Mouse (Mus musculus) hindbrain, embryonic 11.5 days (tissue): Measurements from ENCODE around the gene Ubald2. TPM values are rescaled to one million over a fixed set of nuclear protein-coding genes. Genes with fewer than 3 reads are reported as not detected.

Experiments
- ATAC-seq: fragments of 200-750 bp; cut with Nextera tagmentation; 2 replicates; pipeline ENCODE4 v1.8.0; 2017; ENCODE audit warnings: mild to moderate bottlenecking, moderate TSS enrichment, moderate library complexity; ENCODE audit not compliant: low FRiP score
- DNase-seq: peaks from one replicate; pipeline ENCODE4 v3.0.0-alpha.2; 2015; ENCODE audit warnings: low spot score
- H3K27ac ChIP-seq: fragments of 300-500 bp; sonication (generic); 2 replicates; pipeline ENCODE4 v1.5.1; 2014; ENCODE audit warnings: mild to moderate bottlenecking, low read depth, low read length
- H3K27me3 ChIP-seq: fragments of 300-500 bp; sonication (generic); 2 replicates; pipeline ENCODE4 v1.6.1; 2014; ENCODE audit warnings: mild to moderate bottlenecking, low read length, moderate library complexity, mixed read lengths; ENCODE audit not compliant: control insufficient read depth, insufficient read depth
- H3K36me3 ChIP-seq: fragments of 300-500 bp; sonication (generic); 2 replicates; pipeline ENCODE4 v1.6.1; 2014; ENCODE audit warnings: mild to moderate bottlenecking, low read length, moderate library complexity, mixed read lengths; ENCODE audit not compliant: control insufficient read depth, insufficient read depth
- H3K4me1 ChIP-seq: fragments of 300-500 bp; sonication (generic); replicated peaks from 2 replicates; pipeline ENCODE4 v1.6.1; 2014; ENCODE audit warnings: low read length, mixed read lengths; ENCODE audit not compliant: control insufficient read depth, insufficient read depth
- H3K4me2 ChIP-seq: fragments of 300-500 bp; sonication (generic); replicated peaks from 2 replicates; pipeline ENCODE4 v1.6.1; 2014; ENCODE audit warnings: mild to moderate bottlenecking, low read depth, low read length
- H3K4me3 ChIP-seq: fragments of 300-500 bp; sonication (generic); 2 replicates; pipeline ENCODE4 v1.5.1; 2014; ENCODE audit warnings: low read depth, low read length
- H3K9ac ChIP-seq: fragments of 300-500 bp; sonication (generic); 2 replicates; pipeline ENCODE4 v1.6.1; 2014; ENCODE audit warnings: low read depth, low read length
- H3K9me3 ChIP-seq: fragments of 300-500 bp; sonication (generic); 2 replicates; pipeline ENCODE4 v1.6.1; 2016; ENCODE audit warnings: low read length; ENCODE audit not compliant: control insufficient read depth
- WGBS: fragments of 180-500 bp; shearing (Covaris S2); extraction: QIAGEN DNeasy Blood & Tissue Kit; methylation state at CpG from one replicate; pipeline ENCODE4 v1.1.7; 2014; 5-methylcytosine and 5-hydroxymethylcytosine counted together
- polyA plus RNA-seq: library from polyadenylated mRNA; unstranded; fragments of >200 nt; fragmentation: Nextera tagmentation; extraction: Ambion mirVana; gene quantifications from 2 replicates; pipeline ENCODE4 v1.2.1, GENCODE M21; 2014

The Ubald2 gene
- polyA plus RNA-seq, 1 experiment from 2014 or later: 77.9 TPM

GRCm38 (mm10) chr11:116443311-116443710 lies 9.4 kb downstream of the Ubald2 start:
- DNase-seq: no peak
- no peak overlapping the region for H3K4me3 ChIP-seq
- no peak for ATAC-seq
- H3K9ac ChIP-seq: no peak overlapping the region; the same call in 1 of the 2 replicates
- no peaks in the 10 kb centered on the region for H3K36me3 ChIP-seq
- 82% methylated on average over 6 of the region's 6 CpGs for WGBS
- no peaks in the 10 kb centered on the region for H3K4me1 ChIP-seq
- H3K9me3 ChIP-seq: no peaks in the 10 kb centered on the region
- no peak overlapping the region for H3K27ac ChIP-seq
- no peak overlapping the region for H3K4me2 ChIP-seq
- H3K27me3 ChIP-seq: peaks cover 7% of the 10 kb centered on the region; the same call in 1 of the 2 replicates

GRCm38 (mm10) chr11:116443935-116444334 lies 10.0 kb downstream of the Ubald2 start:
- peaks cover 7% of the 10 kb centered on the region; the same call in 1 of the 2 replicates for H3K27me3 ChIP-seq
- no peak overlapping the region for H3K27ac ChIP-seq
- DNase-seq: no peak
- ATAC-seq: no peak
- WGBS: 96% methylated on average over 6 of the region's 6 CpGs
- H3K9ac ChIP-seq: no peak overlapping the region; the same call in 1 of the 2 replicates
- H3K4me1 ChIP-seq: no peaks in the 10 kb centered on the region
- no peak overlapping the region for H3K4me2 ChIP-seq
- H3K9me3 ChIP-seq: no peaks in the 10 kb centered on the region
- no peak overlapping the region for H3K4me3 ChIP-seq
- H3K36me3 ChIP-seq: no peaks in the 10 kb centered on the region

GRCm38 (mm10) chr11:116445596-116446307 lies 11.9 kb downstream of the Ubald2 start:
- H3K9ac ChIP-seq: no peak overlapping the region
- ATAC-seq: peak; percentile 53
- H3K36me3 ChIP-seq: no peaks in the 10 kb centered on the region
- no peaks in the 10 kb centered on the region for H3K9me3 ChIP-seq
- H3K27me3 ChIP-seq: peaks cover 7% of the 10 kb centered on the region; the same call in 1 of the 2 replicates
- no peak overlapping the region for H3K4me3 ChIP-seq
- 38% methylated on average over 16 of the region's 16 CpGs for WGBS
- no peaks in the 10 kb centered on the region for H3K4me1 ChIP-seq
- no peak overlapping the region for H3K4me2 ChIP-seq
- DNase-seq: peak; percentile 95
- H3K27ac ChIP-seq: no peak overlapping the region

GRCm38 (mm10) chr11:116446308-116446887 lies 12.5 kb downstream of the Ubald2 start:
- Histone ChIP-seq H3K4me3 (no peak overlapping the region), H3K4me2 (no peak overlapping the region), H3K4me1 (no peaks in the 10 kb centered on the region), H3K9ac (no peak overlapping the region), H3K27ac (no peak overlapping the region), H3K9me3 (no peaks in the 10 kb centered on the region), H3K27me3 (peaks cover 7% of the 10 kb centered on the region; the same call in 1 of the 2 replicates), H3K36me3 (no peaks in the 10 kb centered on the region)
- WGBS: 16% methylated on average over 19 of the region's 19 CpGs
- 0 out of 2 replicates have a peak, but pooled peaks have one; percentile 3 for ATAC-seq
- DNase-seq: no peak

GRCm38 (mm10) chr11:116447822-116448221 lies 13.9 kb downstream of the Ubald2 start:
- no peaks in the 10 kb centered on the region for H3K9me3 ChIP-seq
- no peak for DNase-seq
- H3K4me1 ChIP-seq: no peaks in the 10 kb centered on the region
- H3K27me3 ChIP-seq: peaks cover 7% of the 10 kb centered on the region; the same call in 1 of the 2 replicates
- H3K9ac ChIP-seq: no peak overlapping the region
- H3K4me3 ChIP-seq: no peak overlapping the region
- WGBS: 70% methylated on average over 5 of the region's 5 CpGs
- H3K36me3 ChIP-seq: no peaks in the 10 kb centered on the region
- no peak overlapping the region for H3K27ac ChIP-seq
- no peak for ATAC-seq
- H3K4me2 ChIP-seq: no peak overlapping the region

- 94% methylated on average over 3 of the region's 3 CpGs for WGBS
- Histone ChIP-seq H3K9ac (no peak overlapping the region), H3K27ac (no peak overlapping the region), H3K36me3 (no peaks in the 10 kb centered on the region), H3K4me3 (no peak overlapping the region), H3K27me3 (peaks cover 7% of the 10 kb centered on the region; the same call in 1 of the 2 replicates), H3K4me2 (no peak overlapping the region), H3K4me1 (no peaks in the 10 kb centered on the region), H3K9me3 (no peaks in the 10 kb centered on the region)
- no peak for DNase-seq
- ATAC-seq: no peak
Observed at GRCm38 (mm10) chr11:116449341-116449740, 15.4 kb downstream of the Ubald2 start.

GRCm38 (mm10) chr11:116453889-116454288 lies 20.0 kb downstream of the Ubald2 start:
- 90% methylated on average over 10 of the region's 10 CpGs for WGBS
- H3K4me3 ChIP-seq: no peak overlapping the region
- H3K27ac ChIP-seq: no peak overlapping the region
- no peak overlapping the region for H3K9ac ChIP-seq
- ATAC-seq (no peak), DNase-seq (no peak)
- no peak overlapping the region for H3K4me2 ChIP-seq
- no peaks in the 10 kb centered on the region for H3K27me3 ChIP-seq
- no peaks in the 10 kb centered on the region for H3K4me1 ChIP-seq
- no peaks in the 10 kb centered on the region for H3K9me3 ChIP-seq
- H3K36me3 ChIP-seq: no peaks in the 10 kb centered on the region

GRCm38 (mm10) chr11:116456234-116456633 lies 22.3 kb downstream of the Ubald2 start:
- no peak for DNase-seq
- no peaks in the 10 kb centered on the region for H3K4me1 ChIP-seq
- WGBS: 84% methylated on average over 8 of the region's 8 CpGs

GRCm38 (mm10) chr11:116459786-116460185 lies 25.9 kb downstream of the Ubald2 start:
- H3K4me1 ChIP-seq: no peaks in the 10 kb centered on the region
- no peaks in the 10 kb centered on the region for H3K36me3 ChIP-seq
- WGBS: 54% methylated on average over 4 of the region's 4 CpGs
- no peak overlapping the region for H3K4me3 ChIP-seq
- H3K9me3 ChIP-seq: no peaks in the 10 kb centered on the region
- no peak overlapping the region for H3K9ac ChIP-seq
- H3K27ac ChIP-seq: no peak overlapping the region
- H3K27me3 ChIP-seq: no peaks in the 10 kb centered on the region
- no peak overlapping the region for H3K4me2 ChIP-seq
- DNase-seq (no peak), ATAC-seq (no peak)

More at GRCm38 (mm10) chr11:116456234-116456633, 22.3 kb downstream of the Ubald2 start:
- no peak overlapping the region for H3K4me3 ChIP-seq
- H3K4me2 ChIP-seq: no peak overlapping the region
- H3K9me3 ChIP-seq: no peaks in the 10 kb centered on the region
- H3K9ac ChIP-seq: no peak overlapping the region
- H3K27ac ChIP-seq: no peak overlapping the region
- no peak for ATAC-seq
- H3K36me3 ChIP-seq: no peaks in the 10 kb centered on the region
- no peaks in the 10 kb centered on the region for H3K27me3 ChIP-seq
